Mouse (Mus musculus) CD4-positive, CD25-positive, alpha-beta regulatory T cell, adult 2 months (primary cell): ENCODE results near the gene Bckdha.

ENCODE experiments used
- DNase-seq: peaks from one replicate; pipeline ENCODE4 v3.0.0-alpha.2; 2012; ENCODE audit warnings: low read depth, low spot score

The Bckdha gene

GRCm38 (mm10) chr7:25658657-25659472 lies at the start of gene Bckdha, which contains the start of gene Exosc5:
TSS of gene Bckdha (minus strand) at chr7:25658981.
TSS of gene Exosc5 (plus strand) at chr7:25659164.
- peak; percentile 99 for DNase-seq

- peak; percentile 58 for DNase-seq
Measured at GRCm38 (mm10) chr7:25707581-25708292, 49.0 kb upstream of the Bckdha start.

GRCm38 (mm10) chr7:25706578-25707170 lies 47.9 kb upstream of the Bckdha start:
- DNase-seq = no peak

- peak; percentile 43 for DNase-seq
Measured at GRCm38 (mm10) chr7:25705801-25706251, 47.0 kb upstream of the Bckdha start.

- DNase-seq = no peak
Measured at GRCm38 (mm10) chr7:25704716-25705364, 46.1 kb upstream of the Bckdha start.

- DNase-seq = no peak
Measured at GRCm38 (mm10) chr7:25703793-25704494, 45.2 kb upstream of the Bckdha start.

- DNase-seq = peak; percentile 55
Measured at GRCm38 (mm10) chr7:25702350-25702749, 43.6 kb upstream of the Bckdha start.

GRCm38 (mm10) chr7:25700732-25701131 lies 42.0 kb upstream of the Bckdha start:
- peak; percentile 62 for DNase-seq

GRCm38 (mm10) chr7:25699851-25700250 lies 41.1 kb upstream of the Bckdha start:
- DNase-seq = no peak

- DNase-seq = no peak
Measured at GRCm38 (mm10) chr7:25694104-25694503, 35.3 kb upstream of the Bckdha start.

GRCm38 (mm10) chr7:25690051-25690450 lies 31.3 kb upstream of the Bckdha start:
- DNase-seq = no peak

- peak; percentile 77 for DNase-seq
Measured at GRCm38 (mm10) chr7:25689603-25690021, 30.8 kb upstream of the Bckdha start.

- DNase-seq = peak; percentile 92
Measured at GRCm38 (mm10) chr7:25688810-25689586, 30.2 kb upstream of the Bckdha start.

- peak; percentile 66 for DNase-seq
Measured at GRCm38 (mm10) chr7:25687811-25688401, 29.1 kb upstream of the Bckdha start.

GRCm38 (mm10) chr7:25686680-25687531 lies 28.1 kb upstream of the Bckdha start, which contains the start of gene Tgfb1:
TSS of gene Tgfb1 (plus strand) at chr7:25687002.
- peak; percentile 94 for DNase-seq

GRCm38 (mm10) chr7:25685926-25686470 lies 27.2 kb upstream of the Bckdha start:
- DNase-seq = no peak

GRCm38 (mm10) chr7:25684659-25685058 lies 25.9 kb upstream of the Bckdha start:
- DNase-seq = no peak

- DNase-seq = peak; percentile 77
Measured at GRCm38 (mm10) chr7:25683474-25684180, 24.8 kb upstream of the Bckdha start.
